Mouse (Mus musculus): ENCODE results near the gene Cyp4a31. TPM values are rescaled to one million over a fixed set of nuclear protein-coding genes. Genes with fewer than 3 reads are reported as not detected.

Gene Cyp4a31
- total RNA-seq, 2 experiments from 2014 or later = 5.1 to 5.9 TPM

Other genes with a start within 250 kb of the Cyp4a31 start
- 1 to 10 TPM in 1 of 2 experiments, under 1 TPM in 1; 0.50 to 1.2 TPM for gene Cyp4a12b, start 152.0 kb upstream of the Cyp4a31 start, total RNA-seq (2021)
- not detected for gene Cyp4a30b, start 111.0 kb upstream of the Cyp4a31 start, total RNA-seq (2021)
- 10 to 100 TPM in 1 of 2 experiments, 1 to 10 TPM in 1; 2.7 to 26.4 TPM for gene Cyp4a14, start 67.5 kb upstream of the Cyp4a31 start, total RNA-seq (2021)
- gene Cyp4a10, start 45.4 kb upstream of the Cyp4a31 start, total RNA-seq (2021) = 1 to 10 TPM; 3.2 to 7.4 TPM
- gene Cyp4a32, start 37.3 kb downstream of the Cyp4a31 start, total RNA-seq (2021) = 1 to 10 TPM in 1 of 2 experiments, under 1 TPM in 1; 0.81 to 4.4 TPM
- gene Cyp4b1, start 84.1 kb downstream of the Cyp4a31 start, total RNA-seq (2021) = 10 to 100 TPM; 22.1 to 27.5 TPM
- gene Efcab14, start 174.1 kb downstream of the Cyp4a31 start, total RNA-seq (2021) = 10 to 100 TPM; 68.1 to 71.2 TPM
- gene Tex38, start 217.4 kb downstream of the Cyp4a31 start, total RNA-seq (2021) = 1 to 10 TPM; 2.4 to 2.5 TPM
- gene Atpaf1, start 221.2 kb downstream of the Cyp4a31 start, total RNA-seq (2021) = 10 to 100 TPM; 63.0 to 68.3 TPM